Mouse (Mus musculus): ENCODE measurements around the gene Agpat2. TPM values are rescaled to one million over a fixed set of nuclear protein-coding genes. Genes with fewer than 3 reads are reported as not detected.

The Agpat2 gene
- total and polyA plus RNA-seq, 3 experiments: 22.3 to 42.4 TPM; not detected in 1

DNA sequence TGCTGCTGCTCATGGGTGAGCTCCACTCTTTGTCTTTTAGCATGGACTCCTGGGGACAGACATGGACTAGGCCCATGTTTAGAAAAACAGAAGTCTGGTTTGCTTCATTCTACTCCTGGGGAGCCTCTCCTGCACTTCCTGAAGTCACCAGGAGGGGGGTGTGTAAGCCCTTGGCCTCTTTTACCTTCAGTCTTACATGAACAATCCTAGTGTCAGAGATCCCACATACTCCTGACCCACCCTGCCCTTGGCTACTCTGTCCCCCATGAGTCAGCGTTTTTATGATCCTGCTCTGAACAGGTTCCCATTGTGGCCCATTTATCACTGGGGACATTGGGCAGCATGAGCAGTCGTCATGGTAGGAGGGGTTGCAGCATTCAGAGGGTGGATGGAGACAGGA is 39.7 kb upstream of the Agpat2 start:
- peak; percentile 75 for DNase-seq (ENCODE audit: low read depth, low spot score)
- Histone ChIP-seq H3K27me3 (ENCODE audit: control insufficient read depth in 1 of 2, insufficient read depth in 2 of 2, low read length in 2 of 2) (no peaks in the 10 kb centered on the region), H3K36me3 (ENCODE audit: control insufficient read depth in 1 of 2, insufficient read depth in 2 of 2, low read length in 2 of 2) (peaks cover 0 to under 1% of the 10 kb centered on the region in 2 experiments; a peak in 3 of 4 replicates), H3K79me2 (ENCODE audit: control insufficient read depth, insufficient read depth, low read length, poor library complexity) (peaks cover 12% of the 10 kb centered on the region), H3K4me3 (ENCODE audit: control insufficient read depth in 1 of 2, insufficient read depth in 1 of 2, low read depth in 2 of 2, low read length in 2 of 2) (no peak overlapping the region), H3K9ac (ENCODE audit: control insufficient read depth, low read depth, low read length, poor library complexity, severe bottlenecking) (no peak overlapping the region), H3K27ac (ENCODE audit: control insufficient read depth, low read depth, low read length) (no peak overlapping the region), H3K9me3 (replicated peaks; ENCODE audit: insufficient read depth, low read length) (no peaks in the 10 kb centered on the region), H3K4me1 (ENCODE audit: control insufficient read depth in 1 of 2, insufficient read depth in 2 of 2, low read length in 2 of 2) (peaks cover 0 to 16% of the 10 kb centered on the region in 2 experiments; a peak in 2 of 4 replicates)
- peak; percentile 41 to 75 (median 49); a peak in 5 of 6 replicates for TF ChIP-seq CTCF (IDR thresholded peaks at IDR 0.05 in 2 of 3, conservative IDR thresholded peaks at IDR 0.05 in 1 of 3; ENCODE audit: control insufficient read depth in 1 of 3, insufficient read depth in 1 of 3, low read depth in 2 of 3, low read length in 3 of 3, poor library complexity in 1 of 3, severe bottlenecking in 1 of 3)
- no peak for TF ChIP-seq GABPA (IDR thresholded peaks at IDR 0.05; ENCODE audit: low read depth, low read length)

DNA sequence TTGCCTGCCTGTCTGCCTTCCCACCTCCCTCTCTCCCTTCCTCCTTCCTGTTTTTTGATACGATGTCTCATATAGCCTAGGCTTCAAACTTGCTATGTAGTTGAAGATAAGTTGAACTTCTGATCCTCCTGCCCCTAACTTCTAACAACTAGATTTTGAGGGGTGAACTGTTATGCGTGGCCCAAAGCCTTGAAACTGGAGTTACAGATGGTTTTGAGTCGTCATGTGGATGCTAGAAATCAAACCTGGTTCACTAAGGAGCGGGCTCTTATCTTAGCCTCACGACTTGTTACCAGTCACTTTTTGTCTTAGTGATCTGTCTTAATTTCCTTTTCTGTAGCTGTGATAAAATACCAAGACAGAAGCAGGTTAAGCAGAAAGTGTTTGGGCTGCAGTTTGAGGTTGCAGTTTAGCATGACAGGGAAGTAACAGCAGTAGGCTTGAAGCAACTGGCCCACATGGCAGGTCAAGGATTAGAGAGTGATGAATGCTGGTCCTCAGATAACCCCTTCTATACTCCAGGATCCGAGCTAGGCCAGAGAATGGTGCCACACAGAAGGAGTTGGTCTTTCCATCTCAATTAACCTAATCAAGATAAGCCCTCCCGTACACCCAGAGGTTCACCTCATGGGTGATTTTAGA is 36.9 kb upstream of the Agpat2 start:
- Histone ChIP-seq H3K4me1 (ENCODE audit: control insufficient read depth in 1 of 2, insufficient read depth in 2 of 2, low read length in 2 of 2) (peaks cover 0 to 27% of the 10 kb centered on the region in 2 experiments; a peak in 2 of 4 replicates), H3K79me2 (ENCODE audit: control insufficient read depth, insufficient read depth, low read length, poor library complexity) (peaks cover 25% of the 10 kb centered on the region), H3K9me3 (replicated peaks; ENCODE audit: insufficient read depth, low read length) (no peaks in the 10 kb centered on the region), H3K27me3 (ENCODE audit: control insufficient read depth in 1 of 2, insufficient read depth in 2 of 2, low read length in 2 of 2) (no peaks in the 10 kb centered on the region), H3K27ac (ENCODE audit: control insufficient read depth, low read depth, low read length) (peak overlapping the region; percentile 80), H3K4me3 (ENCODE audit: control insufficient read depth in 1 of 2, insufficient read depth in 1 of 2, low read depth in 2 of 2, low read length in 2 of 2) (peak overlapping the region; percentile 49 to 98; a peak in 3 of 4 replicates), H3K9ac (ENCODE audit: control insufficient read depth, low read depth, low read length, poor library complexity, severe bottlenecking) (peak overlapping the region; percentile 83), H3K36me3 (ENCODE audit: control insufficient read depth in 1 of 2, insufficient read depth in 2 of 2, low read length in 2 of 2) (peaks cover 14 to 17% of the 10 kb centered on the region in 2 experiments)
- peak; percentile 77 for DNase-seq (ENCODE audit: low read depth, low spot score)
- TF ChIP-seq MAZ (IDR thresholded peaks at IDR 0.05; ENCODE audit: low read depth, low read length) (no peak), GABPA (IDR thresholded peaks at IDR 0.05; ENCODE audit: low read depth, low read length) (no peak), NELFE (IDR thresholded peaks at IDR 0.05; ENCODE audit: low read depth, low read length) (no peak), ETS1 (IDR thresholded peaks at IDR 0.05; ENCODE audit: low read depth, low read length) (peak; percentile 41; the same call in 1 of the 2 replicates), HCFC1 (IDR thresholded peaks at IDR 0.05; ENCODE audit: low read depth, low read length) (no peak), ZC3H11A (IDR thresholded peaks at IDR 0.05; ENCODE audit: low read depth, low read length) (no peak), RCOR1 (IDR thresholded peaks at IDR 0.05; ENCODE audit: low read depth, low read length) (peak; percentile 65; the same call in 1 of the 2 replicates), NRF1 (IDR thresholded peaks at IDR 0.05; ENCODE audit: insufficient read depth, low read depth, low read length, poor library complexity, severe bottlenecking) (no peak), BHLHE40 (IDR thresholded peaks at IDR 0.05; ENCODE audit: borderline replicate concordance, low read depth, low read length) (no peak), MYC (IDR thresholded peaks at IDR 0.05; ENCODE audit: low read depth, low read length) (0 out of 2 replicates have a peak, but pooled peaks have one; percentile 51), POLR2A (IDR thresholded peaks at IDR 0.05; ENCODE audit: control insufficient read depth in 1 of 2, insufficient read depth in 1 of 2, low read depth in 1 of 2, low read length in 2 of 2, poor library complexity in 1 of 2) (peak in 1 of 2 experiments; percentile 21; a peak in 1 of 4 replicates), ZMIZ1 (IDR thresholded peaks at IDR 0.05; ENCODE audit: low read depth, low read length) (no peak), CHD2 (IDR thresholded peaks at IDR 0.05; ENCODE audit: low read length) (no peak), MAFK (IDR thresholded peaks at IDR 0.05; ENCODE audit: borderline replicate concordance, low read depth, low read length) (no peak), USF1 (IDR thresholded peaks at IDR 0.05; ENCODE audit: low read depth, low read length) (no peak), POLR2AphosphoS2 (IDR thresholded peaks at IDR 0.05; ENCODE audit: low read length) (no peak), EP300 (IDR thresholded peaks at IDR 0.05; ENCODE audit: low read depth in 1 of 2, low read length in 2 of 2) (peak in 1 of 2 experiments; percentile 42; a peak in 1 of 4 replicates), ELF1 (IDR thresholded peaks at IDR 0.05; ENCODE audit: low read depth, low read length) (no peak), ZNF384 (IDR thresholded peaks at IDR 0.05; ENCODE audit: low read depth, low read length) (no peak), TAL1 (IDR thresholded peaks at IDR 0.05; ENCODE audit: low read length) (no peak), TBP (IDR thresholded peaks at IDR 0.05; ENCODE audit: low read depth, low read length) (0 out of 2 replicates have a peak, but pooled peaks have one; percentile 2), MYB (IDR thresholded peaks at IDR 0.05; ENCODE audit: low read depth, low read length) (no peak), UBTF (IDR thresholded peaks at IDR 0.05; ENCODE audit: borderline replicate concordance, insufficient read depth, low read depth, low read length) (no peak), RAD21 (IDR thresholded peaks at IDR 0.05; ENCODE audit: low read depth, low read length) (no peak), SIN3A (IDR thresholded peaks at IDR 0.05; ENCODE audit: low read length) (no peak; the same call in 1 of the 2 replicates), SMC3 (IDR thresholded peaks at IDR 0.05; ENCODE audit: low read depth, low read length) (no peak; the same call in 1 of the 2 replicates), CHD1 (IDR thresholded peaks at IDR 0.05; ENCODE audit: low read depth, low read length) (no peak), TCF12 (IDR thresholded peaks at IDR 0.05; ENCODE audit: low read depth, low read length) (0 out of 2 replicates have a peak, but pooled peaks have one; percentile 36), KAT2A (conservative IDR thresholded peaks at IDR 0.05; ENCODE audit: low read depth, low read length) (no peak), GATA1 (IDR thresholded peaks at IDR 0.05; ENCODE audit: low read depth, low read length) (peak; percentile 46; the same call in 1 of the 2 replicates)

Data from MEL (cell line).